Mouse (Mus musculus): ENCODE data around the gene Psg25. TPM values are rescaled to one million over a fixed set of nuclear protein-coding genes. Genes with fewer than 3 reads are reported as not detected.
"Not testable (repeated sequence)": the region's sequence is repeated elsewhere in the genome, so short reads cannot be mapped to it uniquely, and the experiment has no call there.

The Psg25 gene
- not detected in 2 replicates for total RNA-seq (2015)
- not detected in 2 replicates for total RNA-seq (2017)

DNA sequence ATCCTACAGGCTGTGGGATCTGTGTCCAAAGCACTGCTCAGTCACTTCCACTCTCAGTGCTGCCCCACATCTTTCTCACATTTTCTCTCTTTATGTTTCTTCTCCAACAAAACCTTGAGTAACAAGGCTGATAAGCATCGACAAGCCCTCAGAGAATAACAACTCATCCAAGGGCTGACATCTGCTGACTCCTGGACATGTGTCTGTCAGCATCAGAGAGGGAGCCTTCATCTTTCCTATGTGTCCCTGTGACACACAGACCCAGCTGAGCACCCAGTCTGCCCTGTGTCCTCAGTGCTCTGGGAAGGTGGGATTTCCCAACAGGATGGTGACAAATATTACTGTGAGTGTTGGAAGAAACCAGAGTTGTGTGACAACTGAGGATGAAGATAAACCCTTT, at the start of gene Psg25:
Gene Psg25, minus strand, starts transcription at position 101 of the 400 bp plus-strand sequence.
- ATAC-seq (replicated peaks; ENCODE audit: poor library complexity): no peak

- no peak for ATAC-seq (replicated peaks; ENCODE audit: poor library complexity)
These were observed 35.1 kb upstream of the Psg25 start, which contains the start of gene Psg27 for GRCm38 (mm10) chr7:18567205-18567604. Gene Psg27, minus strand, starts transcription at chr7:18567305.

- no peak for ATAC-seq (replicated peaks; ENCODE audit: poor library complexity)
These were observed 27.8 kb upstream of the Psg25 start for GRCm38 (mm10) chr7:18559850-18560249.

GRCm38 (mm10) chr7:18555751-18556150, 23.7 kb upstream of the Psg25 start:
- not testable (repeated sequence) for ATAC-seq (replicated peaks; ENCODE audit: poor library complexity)

GRCm38 (mm10) chr7:18533420-18533819, 1.4 kb upstream of the Psg25 start:
- ATAC-seq (replicated peaks; ENCODE audit: poor library complexity): no peak

DNA sequence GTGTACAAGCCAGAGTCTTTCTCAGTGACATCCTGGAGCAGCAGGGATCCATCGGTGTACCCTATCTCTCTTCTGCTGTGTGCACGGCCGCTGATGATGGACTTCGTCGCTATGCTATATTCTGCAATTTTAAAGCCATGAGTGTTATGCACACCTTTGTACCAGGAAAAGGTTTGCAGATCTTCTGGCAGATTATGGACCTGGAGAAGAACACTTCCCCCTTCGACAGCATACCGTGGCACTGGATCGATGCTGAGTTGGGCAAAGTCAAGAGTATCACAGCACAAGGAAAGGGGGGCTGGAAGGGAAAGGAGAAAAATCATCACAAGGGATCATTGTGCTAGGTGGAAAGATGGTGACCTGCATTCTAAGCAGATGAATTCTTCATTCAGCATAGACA, 7.4 kb downstream of the Psg25 start:
- ATAC-seq (replicated peaks; ENCODE audit: poor library complexity): no peak

- ATAC-seq (replicated peaks; ENCODE audit: poor library complexity): not testable (repeated sequence)
These were observed 19.2 kb downstream of the Psg25 start for GRCm38 (mm10) chr7:18512848-18513247.

DNA sequence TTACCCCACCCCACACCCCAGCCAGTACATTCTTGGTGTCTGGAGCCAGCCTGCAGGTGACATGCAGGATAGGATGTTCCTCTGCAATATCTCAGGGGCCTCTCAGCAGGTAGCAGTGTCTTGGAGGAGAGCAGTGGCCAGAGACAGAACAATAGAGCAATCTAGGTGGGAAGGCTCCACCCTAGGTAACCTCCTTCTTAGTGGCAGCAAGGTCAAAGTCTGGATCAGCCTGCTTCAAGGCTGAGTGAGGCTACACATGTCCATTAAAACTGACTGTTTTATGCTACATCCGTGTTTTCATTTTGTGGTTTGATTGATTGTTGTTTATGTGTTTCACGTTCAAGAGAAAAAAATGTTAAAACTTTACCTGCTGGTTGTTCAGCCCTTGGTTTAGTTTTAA, 19.7 kb downstream of the Psg25 start:
- not testable (repeated sequence) for ATAC-seq (replicated peaks; ENCODE audit: poor library complexity)

- ATAC-seq (replicated peaks; ENCODE audit: poor library complexity): no peak
These were observed 20.6 kb downstream of the Psg25 start for GRCm38 (mm10) chr7:18511479-18511878.

DNA sequence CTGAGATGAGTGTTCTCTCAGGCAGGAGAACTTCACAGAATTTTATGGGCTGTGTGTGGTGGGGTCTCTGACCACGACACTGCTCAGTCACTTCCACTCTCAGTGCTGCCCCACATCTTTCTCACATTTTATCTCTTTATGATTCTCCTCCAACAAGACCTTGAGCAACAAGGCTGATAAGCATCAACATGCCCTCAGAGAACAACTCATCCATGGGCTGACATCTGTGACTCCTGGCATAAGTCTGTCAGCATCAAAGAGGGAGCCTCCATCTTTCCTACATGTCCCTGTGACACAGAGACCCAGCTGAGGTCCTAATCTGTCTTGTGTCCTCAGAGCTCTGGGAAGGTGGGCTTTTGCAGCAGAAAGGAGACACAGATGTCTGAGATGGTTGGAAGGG, 48.0 kb downstream of the Psg25 start, which contains the start of gene Psg26:
Gene Psg26, minus strand, starts transcription at position 101 of the 400 bp plus-strand sequence.
- no peak for ATAC-seq (replicated peaks; ENCODE audit: poor library complexity)

Other genes starting within 250 kb of the Psg25 start
- not detected in 2 replicates for gene Psg18, start 177.3 kb downstream of the Psg25 start, total RNA-seq (2015)
- not detected in 2 replicates for gene Psg18, start 177.3 kb downstream of the Psg25 start, total RNA-seq (2017)
- not detected in 2 replicates for gene Psg28, start 100.2 kb downstream of the Psg25 start, total RNA-seq (2015)
- not detected in 2 replicates for gene Psg28, start 100.2 kb downstream of the Psg25 start, total RNA-seq (2017)
- not detected in 2 replicates for gene Psg26, start 48.1 kb downstream of the Psg25 start, total RNA-seq (2015)
- not detected in 2 replicates for gene Psg26, start 48.1 kb downstream of the Psg25 start, total RNA-seq (2017)
- not detected in 2 replicates for gene Psg27, start 35.0 kb upstream of the Psg25 start, total RNA-seq (2015)
- gene Psg27, start 35.0 kb upstream of the Psg25 start, total RNA-seq (2017): not detected in 2 replicates
- not detected in 2 replicates for gene Psg23, start 84.2 kb upstream of the Psg25 start, total RNA-seq (2015)
- gene Psg23, start 84.2 kb upstream of the Psg25 start, total RNA-seq (2017): not detected in 2 replicates
- not detected in 2 replicates for gene Psg21, start 124.5 kb upstream of the Psg25 start, total RNA-seq (2015)
- not detected in 2 replicates for gene Psg21, start 124.5 kb upstream of the Psg25 start, total RNA-seq (2017)
- not detected in 2 replicates for gene Psg20, start 153.9 kb upstream of the Psg25 start, total RNA-seq (2015)
- not detected in 2 replicates for gene Psg20, start 153.9 kb upstream of the Psg25 start, total RNA-seq (2017)
- not detected in 2 replicates for gene Psg22, start 185.8 kb upstream of the Psg25 start, total RNA-seq (2015)
- not detected in 2 replicates for gene Psg22, start 185.8 kb upstream of the Psg25 start, total RNA-seq (2017)

All from megakaryocyte progenitor cell, adult 5-6 weeks (primary cell).